Mouse (Mus musculus): ENCODE results near the gene Adamts13.

GRCm38 (mm10) chr2:27026332-27026731 is 53.1 kb downstream of the Adamts13 start:
- TF ChIP-seq CTCF (IDR thresholded peaks at IDR 0.05 in 2 of 3, conservative IDR thresholded peaks at IDR 0.05 in 1 of 3; ENCODE audit: control insufficient read depth in 1 of 3, insufficient read depth in 1 of 3, low read depth in 2 of 3, low read length in 3 of 3, poor library complexity in 1 of 3, severe bottlenecking in 1 of 3) (no peak), MAFK (IDR thresholded peaks at IDR 0.05; ENCODE audit: borderline replicate concordance, low read depth, low read length) (no peak), TCF12 (IDR thresholded peaks at IDR 0.05; ENCODE audit: low read depth, low read length) (no peak), GATA1 (IDR thresholded peaks at IDR 0.05; ENCODE audit: low read depth, low read length) (no peak), EP300 (IDR thresholded peaks at IDR 0.05; ENCODE audit: low read depth in 1 of 2, low read length in 2 of 2) (no peak), POLR2A (IDR thresholded peaks at IDR 0.05; ENCODE audit: control insufficient read depth in 1 of 2, insufficient read depth in 1 of 2, low read depth in 1 of 2, low read length in 2 of 2, poor library complexity in 1 of 2) (no peak), NRF1 (IDR thresholded peaks at IDR 0.05; ENCODE audit: insufficient read depth, low read depth, low read length, poor library complexity, severe bottlenecking) (no peak), SIN3A (IDR thresholded peaks at IDR 0.05; ENCODE audit: low read length) (no peak), SMC3 (IDR thresholded peaks at IDR 0.05; ENCODE audit: low read depth, low read length) (no peak), TAL1 (IDR thresholded peaks at IDR 0.05; ENCODE audit: low read length) (no peak), USF1 (IDR thresholded peaks at IDR 0.05; ENCODE audit: low read depth, low read length) (no peak), MYB (IDR thresholded peaks at IDR 0.05; ENCODE audit: low read depth, low read length) (no peak)
